Mouse (Mus musculus): ENCODE measurements around the gene Kdelr1.

- TF ChIP-seq MAX (IDR thresholded peaks at IDR 0.05) = no peak
- no peak for TF ChIP-seq CTCF (IDR thresholded peaks at IDR 0.05; ENCODE audit: control insufficient read depth, insufficient read depth, insufficient read length)
- no peak for TF ChIP-seq CEBPB (IDR thresholded peaks at IDR 0.05; ENCODE audit: low read depth)
- TF ChIP-seq USF1 (IDR thresholded peaks at IDR 0.05; ENCODE audit: low read depth) = no peak
- no peak for TF ChIP-seq MYOG (IDR thresholded peaks at IDR 0.05; ENCODE audit: control insufficient read depth, extremely low read depth, insufficient read length)
- no peak for TF ChIP-seq MYOD1 (IDR thresholded peaks at IDR 0.05; ENCODE audit: control insufficient read depth, insufficient read length, low read depth)
- TF ChIP-seq FOSL1 (IDR thresholded peaks at IDR 0.05; ENCODE audit: insufficient read depth, low read length, poor library complexity, severe bottlenecking) = no peak
Observed at GRCm38 (mm10) chr7:45895931-45896516, 23.5 kb downstream of the Kdelr1 start.

Measured in C2C12 (cell line).